Mouse (Mus musculus) liver, adult (tissue): ENCODE measurements around the gene Pla2g2f.

Experiments
- GATA4 ChIP-seq: IDR thresholded peaks from 2 replicates; pipeline ENCODE4 v1.6.1; 2014; ENCODE audit warnings: mild to moderate bottlenecking, low read length; ENCODE audit not compliant: insufficient replicate concordance

The Pla2g2f gene

DNA sequence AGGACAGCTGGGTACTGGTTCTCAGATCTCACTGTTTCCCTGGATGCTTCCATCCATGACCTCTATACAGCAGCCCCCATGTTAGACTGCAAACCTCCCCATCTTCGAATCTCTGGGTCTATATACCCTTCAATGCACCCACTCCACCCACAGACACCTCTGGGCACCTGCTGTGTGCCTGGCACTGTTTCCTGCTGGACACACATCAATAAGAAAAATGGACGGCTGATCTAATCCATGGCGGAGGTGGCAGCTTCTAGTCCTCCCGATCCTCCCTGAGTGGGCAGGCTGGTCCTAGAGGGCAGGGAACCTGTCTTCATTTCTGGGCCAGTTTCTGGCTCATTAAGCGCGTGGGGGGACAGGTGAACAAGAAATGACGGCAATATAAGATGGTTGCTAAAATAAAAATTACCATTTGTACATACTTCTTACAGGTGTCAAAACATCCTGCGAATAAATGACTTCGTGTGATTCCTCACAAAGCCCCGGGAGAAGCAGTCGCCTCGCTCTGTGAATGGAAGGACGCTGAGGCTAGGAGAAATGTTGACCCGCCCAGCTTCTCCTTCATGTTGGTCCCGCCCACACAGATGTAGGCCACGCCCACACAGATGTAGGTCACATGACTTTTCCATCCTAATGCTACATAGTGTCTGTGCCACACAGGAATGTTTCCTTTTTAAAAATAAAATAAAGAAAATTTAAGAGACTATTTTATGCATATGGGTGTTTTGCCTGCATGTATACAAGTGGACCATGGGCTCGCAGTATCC is 46.2 kb downstream of the Pla2g2f start:
- TF ChIP-seq GATA4: no peak

DNA sequence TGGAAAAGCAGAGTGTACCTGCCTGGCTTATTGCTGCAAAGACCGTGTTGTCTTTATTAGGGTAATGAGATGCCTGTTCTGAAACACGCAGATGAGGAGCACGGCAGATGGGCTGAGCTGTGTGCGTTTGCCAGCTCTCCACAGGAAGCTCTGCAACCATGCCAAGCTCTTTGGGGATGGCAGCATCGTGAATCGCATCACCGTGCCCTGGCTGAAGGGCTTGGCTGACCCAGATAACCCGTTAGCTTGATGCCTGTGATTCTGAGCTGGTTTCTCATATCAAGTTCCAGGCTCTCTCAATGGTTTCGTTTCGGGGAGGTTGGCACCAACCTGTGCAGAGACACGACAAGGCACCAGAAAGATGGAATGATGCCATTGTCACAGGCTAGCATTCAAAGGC is 46.8 kb downstream of the Pla2g2f start:
- TF ChIP-seq GATA4: no peak

GRCm38 (mm10) chr4:138709944-138710343 is 47.5 kb downstream of the Pla2g2f start:
- no peak for TF ChIP-seq GATA4

GRCm38 (mm10) chr4:138709246-138709645 is 48.2 kb downstream of the Pla2g2f start:
- TF ChIP-seq GATA4: no peak

- TF ChIP-seq GATA4: no peak
Observed at GRCm38 (mm10) chr4:138708636-138709035, 48.8 kb downstream of the Pla2g2f start.

- no peak for TF ChIP-seq GATA4
Observed at GRCm38 (mm10) chr4:138706620-138707019, 50.8 kb downstream of the Pla2g2f start.

GRCm38 (mm10) chr4:138704169-138704568 is 53.3 kb downstream of the Pla2g2f start:
- no peak for TF ChIP-seq GATA4

DNA sequence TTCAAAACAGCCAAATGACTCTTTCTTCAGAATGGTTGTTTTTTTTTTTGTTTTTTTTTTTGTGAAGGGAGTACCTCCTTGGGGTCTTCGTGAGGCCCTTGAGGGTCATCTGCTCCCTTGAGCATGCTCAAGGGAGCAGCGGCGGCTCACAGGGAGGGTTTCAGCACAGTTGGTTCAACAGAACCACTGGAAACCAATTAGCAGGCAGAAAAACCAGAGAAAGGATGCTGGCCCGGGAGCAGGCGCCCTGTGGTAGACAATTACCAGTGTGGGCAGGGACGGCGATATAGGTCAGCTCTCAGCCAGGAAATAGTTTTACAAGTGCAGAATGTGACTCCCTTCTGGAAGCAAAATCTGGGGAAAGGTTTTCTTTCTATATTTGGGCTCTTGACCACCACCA is 53.8 kb downstream of the Pla2g2f start:
- TF ChIP-seq GATA4: no peak

GRCm38 (mm10) chr4:138702528-138702927 is 54.9 kb downstream of the Pla2g2f start:
- TF ChIP-seq GATA4: no peak

GRCm38 (mm10) chr4:138702031-138702430 is 55.4 kb downstream of the Pla2g2f start:
- TF ChIP-seq GATA4: no peak

DNA sequence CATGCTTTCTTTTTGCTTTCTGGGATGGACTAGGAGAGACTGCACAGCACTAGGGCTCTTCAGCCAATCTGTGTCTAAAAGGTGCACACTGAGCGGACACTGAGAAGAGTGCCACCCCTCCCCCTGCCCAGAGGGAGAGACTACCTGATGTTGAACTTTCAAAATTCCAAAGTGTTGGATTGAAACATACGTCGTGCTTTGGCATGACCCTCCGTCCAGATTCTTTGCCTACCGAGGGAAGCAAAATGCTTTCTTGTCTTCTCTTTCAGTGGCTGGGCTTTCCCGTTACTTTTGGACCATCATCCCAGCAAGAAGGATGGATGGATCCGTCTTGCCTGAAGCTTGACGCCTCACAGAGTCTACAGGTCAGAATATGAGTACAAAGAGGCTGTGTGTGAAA is 56.3 kb downstream of the Pla2g2f start:
- no peak for TF ChIP-seq GATA4
